Mouse (Mus musculus) hindbrain, embryonic 10.5 days (tissue): ENCODE results near the gene Cs. TPM values are rescaled to one million over a fixed set of nuclear protein-coding genes. Genes with fewer than 3 reads are reported as not detected.

Source experiments
- DNase-seq: peaks from one replicate; pipeline ENCODE4 v3.0.0-alpha.2; 2017; ENCODE audit warnings: low spot score
- H3K27ac ChIP-seq: fragments of 300-500 bp; sonication (generic); 2 replicates; pipeline ENCODE4 v1.5.1; 2016; ENCODE audit warnings: mild to moderate bottlenecking, moderate library complexity
- H3K27me3 ChIP-seq: fragments of 300-500 bp; sonication (generic); 2 replicates; pipeline ENCODE4 v1.6.1; 2016; ENCODE audit warnings: mild to moderate bottlenecking; ENCODE audit not compliant: poor library complexity, insufficient read depth, severe bottlenecking
- H3K36me3 ChIP-seq: fragments of 300-500 bp; sonication (generic); 2 replicates; pipeline ENCODE4 v1.6.1; 2016; ENCODE audit warnings: mild to moderate bottlenecking, moderate library complexity
- H3K4me1 ChIP-seq: fragments of 300-500 bp; sonication (generic); replicated peaks from 2 replicates; pipeline ENCODE4 v1.6.1; 2016; ENCODE audit warnings: mild to moderate bottlenecking
- H3K4me3 ChIP-seq: fragments of 300-500 bp; sonication (generic); 2 replicates; pipeline ENCODE4 v1.5.1; 2016; ENCODE audit warnings: mild to moderate bottlenecking, moderate library complexity
- H3K9me3 ChIP-seq: fragments of 300-500 bp; sonication (generic); 2 replicates; pipeline ENCODE4 v1.6.1; 2016; ENCODE audit warnings: mild to moderate bottlenecking, moderate library complexity
- WGBS: fragments of 180-500 bp; shearing (Covaris S2); methylation state at CpG from one replicate; pipeline ENCODE4 v1.1.7; 2016; 5-methylcytosine and 5-hydroxymethylcytosine counted together
- polyA plus RNA-seq: library from polyadenylated mRNA; unstranded; fragments of >200 nt; fragmentation: Nextera tagmentation; extraction: Ambion mirVana; gene quantifications from 2 replicates; pipeline ENCODE4 v1.2.1, GENCODE M21; 2016

The Cs gene
- polyA plus RNA-seq, 1 experiment from 2014 or later, result 231 TPM

GRCm38 (mm10) chr10:128382482-128382881, 44.9 kb downstream of the Cs start:
- no peaks in the 10 kb centered on the region for H3K9me3 ChIP-seq
- no peak overlapping the region for H3K4me3 ChIP-seq
- peaks cover 18% of the 10 kb centered on the region for H3K4me1 ChIP-seq
- H3K27me3 ChIP-seq, result no peaks in the 10 kb centered on the region
- DNase-seq, result no peak
- WGBS, result 83% methylated on average over 8 of the region's 8 CpGs
- no peak overlapping the region for H3K27ac ChIP-seq
- peaks cover 96% of the 10 kb centered on the region for H3K36me3 ChIP-seq

DNA sequence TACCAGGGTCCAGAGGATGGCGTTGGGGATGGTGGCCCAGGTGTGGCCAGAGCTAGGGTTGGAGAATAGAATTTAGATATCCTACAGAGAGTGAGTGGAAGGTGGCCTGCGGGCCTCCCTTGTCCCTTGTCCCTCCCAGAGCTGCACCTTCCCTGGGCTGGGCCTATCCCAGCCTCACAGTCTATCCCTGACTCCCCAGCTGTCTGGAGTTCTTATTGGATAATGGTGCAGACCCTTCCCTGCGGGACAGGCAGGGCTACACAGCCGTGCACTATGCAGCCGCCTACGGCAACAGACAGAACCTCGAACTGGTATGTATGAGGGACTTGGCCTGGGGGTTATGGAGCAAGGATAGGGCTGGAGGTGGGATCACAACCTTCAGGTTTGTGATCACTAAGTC, 48.4 kb downstream of the Cs start:
- Histone ChIP-seq H3K4me3 (no peak overlapping the region), H3K4me1 (no peaks in the 10 kb centered on the region), H3K36me3 (peaks cover 100% of the 10 kb centered on the region), H3K9me3 (no peaks in the 10 kb centered on the region), H3K27me3 (no peaks in the 10 kb centered on the region), H3K27ac (no peak overlapping the region)
- 88% methylated on average over 7 of the region's 7 CpGs for WGBS
- DNase-seq, result no peak

DNA sequence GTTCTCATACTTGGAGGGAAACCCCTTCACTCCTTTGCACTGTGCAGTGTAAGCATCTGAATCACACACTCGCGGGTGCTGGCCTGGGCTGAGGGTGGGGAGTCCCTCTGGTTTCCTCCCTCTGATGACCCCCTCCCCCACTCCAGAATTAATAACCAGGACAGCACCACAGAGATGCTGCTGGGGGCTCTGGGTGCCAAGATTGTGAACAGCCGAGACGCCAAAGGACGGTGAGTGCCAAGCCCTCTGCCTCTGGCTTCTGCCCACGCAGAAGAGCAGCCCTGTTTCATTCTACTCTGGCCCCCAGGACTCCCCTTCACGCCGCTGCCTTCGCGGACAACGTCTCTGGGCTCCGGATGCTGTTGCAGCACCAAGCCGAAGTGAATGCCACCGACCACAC, 51.4 kb downstream of the Cs start:
- H3K36me3 ChIP-seq, result peaks cover 100% of the 10 kb centered on the region
- DNase-seq, result no peak
- H3K9me3 ChIP-seq, result no peaks in the 10 kb centered on the region
- no peak overlapping the region for H3K4me3 ChIP-seq
- H3K27me3 ChIP-seq, result no peaks in the 10 kb centered on the region
- WGBS, result 91% methylated on average over 14 of the region's 14 CpGs
- H3K4me1 ChIP-seq, result peaks cover 13% of the 10 kb centered on the region
- no peak overlapping the region for H3K27ac ChIP-seq

DNA sequence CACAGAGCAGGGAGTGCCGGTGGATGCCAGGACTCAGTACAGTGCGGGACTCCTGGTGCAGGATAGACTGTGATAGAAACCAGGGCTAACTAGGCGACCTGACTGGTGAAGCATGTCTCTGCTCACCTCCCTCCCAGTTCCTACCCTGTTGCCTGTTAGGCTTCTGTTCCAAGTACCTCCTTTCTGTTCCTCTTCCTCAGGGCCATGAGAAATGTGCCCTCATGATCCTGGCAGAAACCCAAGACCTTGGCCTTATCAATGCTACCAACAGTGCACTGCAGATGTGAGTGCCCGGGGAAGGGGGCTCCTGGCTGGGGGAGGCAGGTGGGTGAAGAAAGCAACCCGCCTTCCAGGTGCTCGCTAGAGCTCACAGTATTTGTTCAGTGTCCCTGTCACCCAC, 52.0 kb downstream of the Cs start:
- peaks cover 16% of the 10 kb centered on the region for H3K4me1 ChIP-seq
- no peaks in the 10 kb centered on the region for H3K27me3 ChIP-seq
- no peak overlapping the region for H3K27ac ChIP-seq
- WGBS, result 92% methylated on average over 6 of the region's 6 CpGs
- no peaks in the 10 kb centered on the region for H3K9me3 ChIP-seq
- DNase-seq, result no peak
- H3K36me3 ChIP-seq, result peaks cover 100% of the 10 kb centered on the region
- H3K4me3 ChIP-seq, result no peak overlapping the region

GRCm38 (mm10) chr10:128390366-128390765, 52.8 kb downstream of the Cs start:
- peaks cover 100% of the 10 kb centered on the region for H3K36me3 ChIP-seq

DNA sequence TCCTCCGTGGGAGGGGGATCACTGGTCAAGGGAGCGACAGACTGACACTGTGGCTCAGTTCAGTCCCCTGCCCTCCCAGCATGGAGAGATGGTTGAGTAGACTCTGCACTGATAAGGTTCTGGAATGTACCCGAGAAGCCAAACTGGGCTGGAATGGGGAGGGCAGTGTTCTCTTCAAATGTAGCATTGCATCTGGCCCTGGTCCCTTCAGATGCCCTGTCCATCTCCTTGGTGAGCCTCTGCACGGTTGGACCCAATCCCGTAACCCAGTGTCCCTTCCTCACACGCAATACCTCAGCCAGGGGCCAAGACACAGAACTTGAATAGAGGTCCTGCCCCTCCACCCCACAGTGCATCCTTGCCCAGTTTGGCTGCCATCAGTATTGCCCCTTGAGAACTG, 54.3 kb downstream of the Cs start:
- Histone ChIP-seq H3K27me3 (no peaks in the 10 kb centered on the region), H3K36me3 (peaks cover 100% of the 10 kb centered on the region), H3K4me1 (peaks cover 20% of the 10 kb centered on the region), H3K9me3 (no peaks in the 10 kb centered on the region), H3K27ac (no peak overlapping the region), H3K4me3 (no peak overlapping the region)
- no peak for DNase-seq
- whole genome bisulfite sequencing, result 78% methylated on average over 6 of the region's 6 CpGs

More at GRCm38 (mm10) chr10:128390366-128390765, 52.8 kb downstream of the Cs start:
- Histone ChIP-seq H3K4me1 (peaks cover 16% of the 10 kb centered on the region), H3K27me3 (no peaks in the 10 kb centered on the region), H3K9me3 (no peaks in the 10 kb centered on the region), H3K4me3 (no peak overlapping the region), H3K27ac (no peak overlapping the region)
- DNase-seq, result no peak
- WGBS, result 90% methylated on average over 12 of the region's 12 CpGs

- Histone ChIP-seq H3K27ac (no peak overlapping the region), H3K36me3 (peaks cover 76% of the 10 kb centered on the region)
- DNase-seq, result no peak
Measured at GRCm38 (mm10) chr10:128396017-128396673, 58.6 kb downstream of the Cs start.

GRCm38 (mm10) chr10:128396716-128397264, 59.3 kb downstream of the Cs start:
- H3K27me3 ChIP-seq, result no peaks in the 10 kb centered on the region
- peaks cover 76% of the 10 kb centered on the region for H3K36me3 ChIP-seq
- no peaks in the 10 kb centered on the region for H3K9me3 ChIP-seq
- 0 out of 2 replicates have a peak overlapping the region, but pooled peaks have one; percentile 74 for H3K27ac ChIP-seq
- no peak for DNase-seq
- peaks cover 55% of the 10 kb centered on the region for H3K4me1 ChIP-seq
- WGBS, result 76% methylated on average over 10 of the region's 10 CpGs
- peak overlapping the region; percentile 9; the same call in 1 of the 2 replicates for H3K4me3 ChIP-seq

More at GRCm38 (mm10) chr10:128396017-128396673, 58.6 kb downstream of the Cs start:
- no peak overlapping the region for H3K4me3 ChIP-seq
- H3K4me1 ChIP-seq, result peaks cover 51% of the 10 kb centered on the region
- no peaks in the 10 kb centered on the region for H3K27me3 ChIP-seq
- H3K9me3 ChIP-seq, result no peaks in the 10 kb centered on the region
- WGBS, result 73% methylated on average over 11 of the region's 11 CpGs

DNA sequence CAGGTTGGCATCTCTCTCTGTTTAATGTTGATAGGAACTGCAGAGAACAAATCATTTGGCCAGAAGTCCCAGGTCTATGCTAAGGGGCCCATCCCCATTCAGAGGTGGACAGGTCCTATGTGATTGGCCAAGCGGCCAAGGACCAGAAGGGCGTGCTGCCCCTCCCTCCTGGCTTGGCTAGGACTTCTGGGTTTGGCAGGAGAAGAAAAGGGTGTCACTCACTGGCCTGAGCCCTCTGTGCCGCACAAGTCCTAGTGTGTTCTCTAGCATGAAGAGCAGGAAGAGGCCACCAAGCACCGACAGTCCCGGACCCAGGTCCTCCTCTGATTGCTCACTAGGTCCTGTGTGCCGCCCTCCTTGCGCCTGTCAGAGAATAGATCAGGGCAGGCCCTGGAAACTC, 59.9 kb downstream of the Cs start:
- DNase-seq, result no peak
- Histone ChIP-seq H3K9me3 (no peaks in the 10 kb centered on the region), H3K27ac (peak overlapping the region; percentile 74), H3K4me3 (no peak overlapping the region), H3K4me1 (peaks cover 55% of the 10 kb centered on the region), H3K36me3 (peaks cover 74% of the 10 kb centered on the region), H3K27me3 (no peaks in the 10 kb centered on the region)
- 62% methylated on average over 7 of the region's 7 CpGs for WGBS

DNA sequence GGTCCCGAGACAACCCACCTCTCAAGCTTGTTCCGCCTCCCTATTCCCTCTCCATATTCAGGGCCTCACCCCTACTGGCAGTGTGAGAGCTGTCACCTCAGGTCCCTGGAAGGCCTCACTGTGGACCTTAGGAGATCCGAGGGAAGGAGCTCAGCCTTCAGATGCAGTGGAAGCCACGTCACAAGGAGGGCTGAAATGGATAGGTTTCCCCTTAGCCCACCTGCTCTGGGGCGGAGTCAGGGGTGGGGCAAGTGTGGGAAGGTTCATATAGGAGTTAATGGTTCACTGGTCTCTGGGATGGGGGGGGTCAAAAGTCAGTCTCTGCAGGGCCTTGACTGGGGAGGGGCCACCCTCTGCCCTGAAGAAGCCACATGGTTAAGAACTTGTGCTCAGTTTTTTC, 62.8 kb downstream of the Cs start:
- Histone ChIP-seq H3K4me1 (peaks cover 39% of the 10 kb centered on the region), H3K27me3 (no peaks in the 10 kb centered on the region), H3K27ac (no peak overlapping the region), H3K9me3 (no peaks in the 10 kb centered on the region), H3K36me3 (peaks cover 66% of the 10 kb centered on the region), H3K4me3 (0 out of 2 replicates have a peak overlapping the region, but pooled peaks have one; percentile 20)
- DNase-seq, result no peak
- 31% methylated on average over 5 of the region's 5 CpGs for WGBS

DNA sequence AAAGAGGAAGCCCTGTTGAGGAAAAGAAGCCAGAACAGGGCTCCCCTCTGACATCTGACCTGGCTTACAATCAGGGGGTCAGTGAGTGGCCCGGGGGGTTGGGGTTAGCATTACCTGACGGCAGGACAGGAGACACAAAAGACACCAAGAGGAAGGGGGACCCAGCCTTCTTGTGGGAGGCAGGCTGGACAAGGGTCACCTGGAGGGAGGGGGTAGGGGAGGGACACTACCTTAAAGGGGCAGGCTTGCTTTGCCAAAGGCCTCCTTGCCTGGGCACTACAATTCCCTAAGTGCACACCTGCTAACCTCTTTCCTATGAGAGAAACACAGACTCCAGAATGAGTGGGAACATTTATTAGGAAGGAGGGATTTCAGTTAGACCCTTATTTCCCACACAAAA, 63.5 kb downstream of the Cs start, which contains the start of gene Slc39a5:
Slc39a5 (minus strand) TSS at position 174 of the 400 bp plus-strand sequence.
- no peak within 1 kb of the TSS for H3K27ac ChIP-seq
- H3K27me3 ChIP-seq, result no peaks in the 10 kb centered on the region
- H3K36me3 ChIP-seq, result peaks cover 66% of the 10 kb centered on the region
- peaks cover 36% of the 10 kb centered on the region for H3K4me1 ChIP-seq
- WGBS, result 13% methylated on average over 2 of the region's 2 CpGs
- H3K4me3 ChIP-seq, result 0 out of 2 replicates have a peak within 1 kb of the TSS, but pooled peaks have one; percentile 20
- DNase-seq, result no peak
- no peaks in the 10 kb centered on the region for H3K9me3 ChIP-seq

GRCm38 (mm10) chr10:128401638-128402037, 64.1 kb downstream of the Cs start:
- H3K9me3 ChIP-seq, result no peaks in the 10 kb centered on the region
- no peaks in the 10 kb centered on the region for H3K27me3 ChIP-seq
- H3K4me3 ChIP-seq, result no peak overlapping the region
- no peak for DNase-seq
- peaks cover 66% of the 10 kb centered on the region for H3K36me3 ChIP-seq
- peaks cover 35% of the 10 kb centered on the region for H3K4me1 ChIP-seq
- WGBS, result 76% methylated on average over 9 of the region's 9 CpGs
- H3K27ac ChIP-seq, result no peak overlapping the region

DNA sequence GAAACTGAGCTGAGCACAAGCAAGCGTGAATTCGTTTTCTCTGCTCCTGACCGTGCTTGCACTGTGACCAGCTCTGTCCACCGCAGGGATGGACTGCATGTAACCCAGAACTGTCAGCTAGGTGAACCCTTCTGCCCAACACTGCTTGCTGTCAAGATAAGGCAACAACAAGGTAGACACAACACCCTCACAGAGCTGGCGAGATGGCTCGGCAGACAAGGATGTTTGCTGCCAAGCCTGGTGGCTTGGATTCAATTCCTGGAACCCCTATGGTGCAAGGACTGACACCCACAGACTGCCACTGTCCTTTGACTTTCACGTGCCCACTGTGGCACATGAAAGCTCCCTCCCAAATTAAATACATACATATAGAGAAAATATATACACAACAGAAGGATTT, 66.4 kb downstream of the Cs start:
- Histone ChIP-seq H3K4me3 (no peak overlapping the region), H3K4me1 (peaks cover 32% of the 10 kb centered on the region), H3K36me3 (peaks cover 66% of the 10 kb centered on the region), H3K27me3 (no peaks in the 10 kb centered on the region), H3K9me3 (no peaks in the 10 kb centered on the region), H3K27ac (no peak overlapping the region)
- no peak for DNase-seq
- WGBS, result 88% methylated on average over 7 of the region's 7 CpGs
